Mouse (Mus musculus) midbrain, embryonic 14.5 days (tissue): ENCODE measurements around the gene Cyp2c69. TPM values are rescaled to one million over a fixed set of nuclear protein-coding genes. Genes with fewer than 3 reads are reported as not detected.
A peak's percentile ranks its signal among the peaks of the same experiment; 100 is the strongest.
"Not testable (repeated sequence)": the region's sequence is repeated elsewhere in the genome, so short reads cannot be mapped to it uniquely, and the experiment has no call there.

Experiments used
- ATAC-seq: fragments of 200-750 bp; cut with Nextera tagmentation; 2 replicates; pipeline ENCODE4 v1.8.0; 2017; ENCODE audit warnings: moderate number of reproducible peaks, moderate library complexity; ENCODE audit not compliant: low FRiP score, low TSS enrichment
- DNase-seq: peaks from one replicate; pipeline ENCODE4 v3.0.0-alpha.2; 2015
- H3K27ac ChIP-seq: fragments of 300-500 bp; sonication (generic); replicated peaks from 2 replicates; pipeline ENCODE4 v1.5.1; 2014; ENCODE audit warnings: mild to moderate bottlenecking, low read depth, low read length, moderate library complexity
- H3K27me3 ChIP-seq: fragments of 300-500 bp; sonication (generic); 2 replicates; pipeline ENCODE4 v1.6.1; 2014; ENCODE audit warnings: low read length, control low read depth, mixed read lengths; ENCODE audit not compliant: control insufficient read depth, insufficient read depth
- H3K36me3 ChIP-seq: fragments of 300-500 bp; sonication (generic); 2 replicates; pipeline ENCODE4 v1.6.1; 2014; ENCODE audit warnings: low read length, control low read depth; ENCODE audit not compliant: control insufficient read depth, insufficient read depth
- H3K4me1 ChIP-seq: fragments of 300-500 bp; sonication (generic); 2 replicates; pipeline ENCODE4 v1.6.1; 2014; ENCODE audit warnings: mild to moderate bottlenecking, antibody characterized with exemption, low read length, control low read depth; ENCODE audit not compliant: control insufficient read depth, insufficient read depth
- H3K4me2 ChIP-seq: fragments of 300-500 bp; sonication (generic); 2 replicates; pipeline ENCODE4 v1.6.1; 2014; ENCODE audit warnings: mild to moderate bottlenecking, low read length, moderate library complexity
- H3K4me3 ChIP-seq: fragments of 300-500 bp; sonication (generic); replicated peaks from 2 replicates; pipeline ENCODE4 v1.5.1; 2014; ENCODE audit warnings: low read depth, low read length
- H3K9ac ChIP-seq: fragments of 300-500 bp; sonication (generic); replicated peaks from 2 replicates; pipeline ENCODE4 v1.6.1; 2014; ENCODE audit warnings: mild to moderate bottlenecking, low read length, moderate library complexity
- H3K9me3 ChIP-seq: fragments of 300-500 bp; sonication (generic); 2 replicates; pipeline ENCODE4 v1.6.1; 2016; ENCODE audit warnings: low read length, control low read depth, mixed read lengths; ENCODE audit not compliant: control insufficient read depth
- WGBS: fragments of 180-500 bp; shearing (Covaris S2); extraction: QIAGEN DNeasy Blood & Tissue Kit; methylation state at CpG from one replicate; pipeline ENCODE4 v1.1.7; 2014; 5-methylcytosine and 5-hydroxymethylcytosine counted together
- polyA plus RNA-seq: library from polyadenylated mRNA; unstranded; fragments of >200 nt; fragmentation: Nextera tagmentation; extraction: Ambion mirVana; gene quantifications from 2 replicates; pipeline ENCODE4 v1.2.1, GENCODE M21; 2014

The Cyp2c69 gene
- polyA plus RNA-seq = not detected in 2 replicates

DNA sequence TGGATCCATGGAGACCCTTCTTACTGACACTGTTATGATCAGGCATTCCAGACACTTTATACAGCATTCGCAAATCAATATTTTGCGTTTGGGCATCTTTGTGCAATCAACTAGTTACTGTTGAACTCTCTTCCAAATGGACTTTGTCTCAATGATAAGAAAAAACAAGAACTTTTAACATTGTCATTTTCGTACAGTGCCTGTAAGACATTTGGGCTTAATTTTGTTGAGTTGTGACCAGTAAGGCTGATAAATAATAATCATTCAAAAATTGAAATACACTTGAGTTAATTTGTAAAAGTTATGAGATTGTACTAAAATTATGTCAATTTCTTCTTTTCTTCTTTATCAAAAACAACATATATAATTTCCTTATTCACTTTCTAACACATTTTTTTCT is at the start of gene Cyp2c69:
Gene Cyp2c69, minus strand, starts transcription at position 101 of the 400 bp plus-strand sequence.
- H3K27ac ChIP-seq, H3K36me3 ChIP-seq, H3K27me3 ChIP-seq, H3K4me2 ChIP-seq, H3K4me1 ChIP-seq, H3K9me3 ChIP-seq, DNase-seq, H3K9ac ChIP-seq, ATAC-seq, H3K4me3 ChIP-seq: not testable (repeated sequence)
- 89% methylated on average over 3 of the region's 3 CpGs for WGBS

DNA sequence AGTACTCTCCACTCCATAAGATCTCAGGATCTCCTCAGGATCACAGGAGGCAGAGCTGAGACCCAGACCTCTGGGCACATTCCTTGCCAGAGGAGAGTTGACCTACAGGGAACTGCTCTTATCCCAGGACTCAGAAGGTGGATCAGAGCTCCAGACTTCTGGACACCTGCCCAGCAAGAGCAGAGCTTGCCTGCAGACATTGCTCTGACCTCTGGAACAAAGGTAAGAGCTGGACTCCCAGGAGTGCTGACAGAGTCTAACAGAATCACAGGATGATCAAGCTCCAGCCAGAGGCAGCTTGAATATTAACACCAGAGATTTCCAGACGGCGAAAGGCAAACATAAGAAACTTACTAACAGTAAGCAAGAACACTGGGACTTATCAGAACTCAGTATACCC is 48.8 kb upstream of the Cyp2c69 start:
- H3K4me3 ChIP-seq = no peak overlapping the region
- 85% methylated on average over 2 of the region's 2 CpGs for WGBS
- H3K4me2 ChIP-seq = no peak overlapping the region
- no peaks in the 10 kb centered on the region for H3K36me3 ChIP-seq
- H3K27me3 ChIP-seq = no peaks in the 10 kb centered on the region
- ATAC-seq (no peak), DNase-seq (no peak)
- peaks cover 6% of the 10 kb centered on the region; the same call in 1 of the 2 replicates for H3K9me3 ChIP-seq
- no peak overlapping the region for H3K9ac ChIP-seq
- H3K4me1 ChIP-seq = no peaks in the 10 kb centered on the region
- no peak overlapping the region for H3K27ac ChIP-seq

DNA sequence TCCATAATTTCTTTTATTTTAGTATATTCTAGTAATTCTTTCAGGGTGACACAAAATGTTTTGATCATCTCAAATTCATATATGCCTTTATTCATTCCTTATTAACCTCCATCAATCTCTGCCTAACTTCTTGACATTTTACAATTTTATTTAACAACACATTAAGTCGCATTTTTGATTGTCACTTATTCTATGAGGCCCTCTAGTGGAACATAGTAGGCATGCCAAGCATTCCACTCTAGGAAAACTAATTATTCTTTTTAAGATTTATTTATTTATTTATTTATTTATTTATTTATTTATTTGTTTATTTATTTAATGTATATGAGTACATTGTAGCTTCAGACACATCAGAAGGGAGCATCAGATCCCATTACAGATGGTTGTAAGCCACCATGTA is 43.4 kb upstream of the Cyp2c69 start:
- no peak overlapping the region for H3K4me3 ChIP-seq
- no peak for ATAC-seq
- H3K27ac ChIP-seq = no peak overlapping the region
- 59% methylated on average over 1 of the region's 1 CpGs for WGBS
- DNase-seq = no peak
- H3K27me3 ChIP-seq = no peaks in the 10 kb centered on the region
- H3K36me3 ChIP-seq = no peaks in the 10 kb centered on the region
- H3K4me2 ChIP-seq = no peak overlapping the region
- H3K9ac ChIP-seq = no peak overlapping the region
- no peaks in the 10 kb centered on the region for H3K4me1 ChIP-seq
- H3K9me3 ChIP-seq = peaks cover 6% of the 10 kb centered on the region; the same call in 1 of the 2 replicates

DNA sequence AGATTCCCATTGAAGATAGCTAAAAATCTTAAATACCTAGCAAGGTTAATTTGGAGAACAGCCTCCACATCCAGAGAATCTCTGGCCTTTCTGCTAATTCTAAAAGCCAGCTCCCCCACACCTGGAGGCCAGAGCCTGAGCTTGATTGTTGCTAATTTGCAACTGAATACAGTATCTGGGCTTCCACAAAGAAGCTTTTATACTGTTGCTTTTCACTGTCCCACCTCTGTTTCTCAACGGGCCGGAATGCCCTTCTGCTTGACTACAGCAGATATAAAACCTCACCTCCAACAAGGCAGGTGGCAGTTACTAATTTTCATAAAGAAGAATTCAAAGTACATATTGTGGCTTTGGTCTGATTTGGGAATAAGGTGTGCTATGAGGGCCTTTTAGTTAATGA is 15.1 kb upstream of the Cyp2c69 start:
- Histone ChIP-seq H3K36me3 (no peaks in the 10 kb centered on the region), H3K27me3 (no peaks in the 10 kb centered on the region), H3K27ac (no peak overlapping the region), H3K9ac (no peak overlapping the region), H3K9me3 (no peaks in the 10 kb centered on the region), H3K4me3 (no peak overlapping the region), H3K4me1 (no peaks in the 10 kb centered on the region), H3K4me2 (no peak overlapping the region)
- DNase-seq (no peak), ATAC-seq (no peak)
- 81% methylated on average over 2 of the region's 2 CpGs for WGBS

DNA sequence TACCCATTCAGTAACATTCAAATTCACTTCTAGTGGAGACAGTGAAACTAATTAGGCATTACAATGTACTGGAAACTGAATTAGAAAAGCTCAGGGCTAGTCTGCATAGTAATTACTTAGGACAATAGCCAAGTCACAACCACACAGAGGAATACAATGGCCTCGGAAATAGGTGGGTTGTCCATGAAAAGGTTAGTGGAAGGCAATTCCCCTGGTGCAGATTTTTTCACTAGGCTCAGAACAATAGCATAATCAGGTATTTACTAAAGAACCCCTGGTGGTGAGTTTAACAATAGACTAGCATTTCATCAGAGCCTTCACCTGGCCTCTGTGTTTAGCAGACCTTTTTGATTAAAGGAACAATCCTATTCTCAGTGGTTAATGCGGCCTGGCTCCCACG is 3.5 kb upstream of the Cyp2c69 start:
- H3K36me3 ChIP-seq, H3K4me3 ChIP-seq, H3K9me3 ChIP-seq, ATAC-seq, H3K27me3 ChIP-seq, H3K27ac ChIP-seq, H3K4me2 ChIP-seq, H3K4me1 ChIP-seq, H3K9ac ChIP-seq: not testable (repeated sequence)
- DNase-seq = peak; percentile 0
- WGBS = 76% methylated on average over 3 of the region's 3 CpGs

GRCm38 (mm10) chr19:39866133-39866532 is 20.5 kb downstream of the Cyp2c69 start:
- no peak for DNase-seq
- no peak overlapping the region for H3K9ac ChIP-seq
- ATAC-seq = no peak
- H3K4me3 ChIP-seq = no peak overlapping the region
- 46% methylated on average over 1 of the region's 1 CpGs for WGBS
- H3K27me3 ChIP-seq = no peaks in the 10 kb centered on the region
- H3K4me2 ChIP-seq = no peak overlapping the region
- H3K4me1 ChIP-seq = no peaks in the 10 kb centered on the region
- no peaks in the 10 kb centered on the region for H3K9me3 ChIP-seq
- no peak overlapping the region for H3K27ac ChIP-seq
- H3K36me3 ChIP-seq = no peaks in the 10 kb centered on the region

DNA sequence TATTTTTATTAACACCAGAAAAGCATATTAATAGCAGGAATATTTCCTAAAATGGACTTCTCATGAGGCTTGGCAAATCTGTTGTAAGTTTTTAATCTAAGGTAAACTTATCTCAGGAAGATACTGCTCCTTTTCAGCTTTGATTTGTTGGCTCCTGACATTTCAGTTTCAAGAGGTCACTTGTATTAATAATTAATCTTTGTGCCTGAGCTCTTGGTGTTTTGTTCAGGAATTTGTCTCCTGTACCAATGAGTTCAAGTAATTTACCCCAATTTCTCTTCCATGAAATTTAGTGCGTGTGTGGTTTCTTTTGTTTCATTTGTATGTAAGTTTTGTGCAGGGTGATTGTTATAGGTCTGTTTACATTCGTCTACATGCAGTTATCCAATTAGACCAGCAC is 65.7 kb downstream of the Cyp2c69 start:
- ATAC-seq, H3K9ac ChIP-seq, H3K36me3 ChIP-seq, H3K4me3 ChIP-seq, H3K9me3 ChIP-seq, DNase-seq, H3K4me1 ChIP-seq, H3K4me2 ChIP-seq, H3K27ac ChIP-seq, H3K27me3 ChIP-seq: not testable (repeated sequence)
- 77% methylated on average over 2 of the region's 2 CpGs for WGBS

- not testable (repeated sequence) for DNase-seq, H3K4me1 ChIP-seq, H3K27me3 ChIP-seq, H3K36me3 ChIP-seq, ATAC-seq, H3K9ac ChIP-seq, H3K4me3 ChIP-seq, H3K4me2 ChIP-seq, H3K27ac ChIP-seq, H3K9me3 ChIP-seq
- WGBS = 96% methylated on average over 1 of the region's 1 CpGs
Observed at GRCm38 (mm10) chr19:39816400-39816799, 70.2 kb downstream of the Cyp2c69 start.

DNA sequence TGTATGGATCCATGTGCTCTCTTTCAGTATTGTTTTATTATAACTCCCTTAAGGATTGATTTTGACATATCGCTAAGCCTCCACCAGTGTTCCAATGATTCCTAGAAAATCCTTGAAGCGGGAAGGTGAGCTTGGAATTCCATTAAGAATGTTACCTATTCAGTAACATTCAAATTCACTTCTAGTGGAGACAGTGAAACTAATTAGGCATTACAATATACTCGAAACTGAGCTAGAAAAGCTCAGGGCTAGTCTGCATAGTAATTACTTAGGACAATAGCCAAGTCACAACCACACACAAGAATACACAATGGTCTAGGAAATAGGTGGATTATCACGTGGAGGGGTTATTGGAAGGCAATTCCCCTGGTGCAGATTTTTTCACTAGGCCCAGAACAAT is 70.6 kb downstream of the Cyp2c69 start:
- not testable (repeated sequence) for H3K27me3 ChIP-seq, H3K4me1 ChIP-seq, H3K4me3 ChIP-seq, H3K27ac ChIP-seq, DNase-seq, H3K9me3 ChIP-seq, H3K4me2 ChIP-seq, ATAC-seq, H3K9ac ChIP-seq, H3K36me3 ChIP-seq
- 51% methylated on average over 4 of the region's 4 CpGs for WGBS
